Mouse (Mus musculus): ENCODE measurements around the gene Nav2.

DNA sequence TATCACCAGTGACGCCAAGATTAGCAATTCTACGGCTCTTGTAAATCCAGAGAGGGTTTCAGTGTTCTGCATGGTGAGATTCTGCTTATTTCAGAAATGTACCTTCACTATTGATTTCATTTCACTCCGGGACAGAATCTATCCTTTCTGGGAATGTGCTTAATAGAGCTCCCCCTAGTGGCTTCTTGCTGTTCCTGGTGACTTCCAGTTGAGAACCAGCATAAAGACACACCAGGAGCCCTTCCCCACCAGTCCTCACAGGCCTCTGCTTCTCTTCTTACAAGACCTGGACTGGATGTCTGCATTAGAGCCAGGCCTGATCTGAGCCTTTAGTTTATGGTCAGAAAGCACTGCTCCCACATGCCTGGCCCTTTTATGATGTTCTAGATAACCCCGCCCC is 32.0 kb upstream of the Nav2 start:
- TF ChIP-seq EP300 (IDR thresholded peaks at IDR 0.05; ENCODE audit: insufficient read depth, low read depth, low read length) (no peak), POLR2A (IDR thresholded peaks at IDR 0.05; ENCODE audit: insufficient read depth, low read length) (no peak)

Data from ES-Bruce4 (cell line).